Mouse (Mus musculus): ENCODE measurements around the gene Mrpl4. TPM values are rescaled to one million over a fixed set of nuclear protein-coding genes. Genes with fewer than 3 reads are reported as not detected.
"Not testable (repeated sequence)": the region's sequence is repeated elsewhere in the genome, so short reads cannot be mapped to it uniquely, and the experiment has no call there.

Mrpl4 gene
- polyA plus RNA-seq, 1 experiment from 2014 or later: 93.4 TPM

DNA sequence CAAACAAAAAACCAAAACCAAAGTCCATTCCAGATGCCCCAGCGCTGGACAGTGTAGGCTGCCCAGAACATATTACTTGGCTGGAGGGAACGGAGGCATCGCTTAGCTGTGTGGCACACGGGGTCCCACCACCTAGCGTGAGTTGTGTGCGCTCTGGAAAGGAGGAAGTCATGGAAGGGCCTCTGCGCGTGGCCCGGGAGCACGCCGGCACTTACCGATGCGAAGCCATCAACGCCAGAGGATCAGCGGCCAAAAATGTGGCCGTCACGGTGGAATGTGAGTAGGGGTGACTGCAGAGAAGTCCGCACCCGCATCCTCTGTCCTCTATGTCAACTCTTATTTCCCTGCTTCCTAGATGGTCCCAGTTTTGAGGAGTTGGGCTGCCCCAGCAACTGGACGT is 33.6 kb downstream of the Mrpl4 start:
- Histone ChIP-seq H3K36me3 (replicated peaks) (no peaks in the 10 kb centered on the region), H3K4me3 (peak overlapping the region; percentile 57), H3K4me1 (peaks cover 59% of the 10 kb centered on the region), H3K9me3 (no peaks in the 10 kb centered on the region), H3K4me2 (peak overlapping the region; percentile 87), H3K27ac (no peak overlapping the region), H3K27me3 (replicated peaks) (peaks cover 89% of the 10 kb centered on the region), H3K9ac (no peak overlapping the region)
- WGBS: 8% methylated on average over 20 of the region's 20 CpGs
- ATAC-seq (replicated peaks): no peak

DNA sequence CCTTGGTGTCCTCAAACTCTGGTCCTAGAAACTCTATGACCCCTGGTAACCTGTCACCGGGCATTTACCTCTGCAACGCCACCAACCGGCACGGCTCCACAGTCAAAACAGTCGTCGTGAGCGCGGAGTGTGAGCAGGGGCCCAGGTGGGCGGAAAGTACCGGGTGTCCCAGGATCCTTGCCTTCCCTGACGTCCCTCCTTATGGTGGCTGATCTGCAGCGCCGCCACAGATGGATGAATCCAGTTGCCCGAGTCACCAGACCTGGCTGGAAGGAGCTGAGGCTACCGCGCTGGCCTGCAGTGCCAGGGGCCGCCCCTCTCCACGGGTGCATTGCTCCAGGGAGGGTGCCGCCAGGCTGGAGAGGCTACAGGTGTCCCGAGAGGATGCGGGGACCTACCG is 34.1 kb downstream of the Mrpl4 start:
- H3K9ac ChIP-seq: no peak overlapping the region; the same call in 1 of the 2 replicates
- H3K4me3 ChIP-seq: peak overlapping the region; percentile 57
- H3K36me3 ChIP-seq (replicated peaks): no peaks in the 10 kb centered on the region
- WGBS: 5% methylated on average over 22 of the region's 22 CpGs
- H3K4me2 ChIP-seq: peak overlapping the region; percentile 87
- ATAC-seq (replicated peaks): 0 out of 2 replicates have a peak, but pooled peaks have one; percentile 10
- peaks cover 54% of the 10 kb centered on the region for H3K4me1 ChIP-seq
- peaks cover 86% of the 10 kb centered on the region for H3K27me3 ChIP-seq (replicated peaks)
- H3K27ac ChIP-seq: no peak overlapping the region
- H3K9me3 ChIP-seq: no peaks in the 10 kb centered on the region

DNA sequence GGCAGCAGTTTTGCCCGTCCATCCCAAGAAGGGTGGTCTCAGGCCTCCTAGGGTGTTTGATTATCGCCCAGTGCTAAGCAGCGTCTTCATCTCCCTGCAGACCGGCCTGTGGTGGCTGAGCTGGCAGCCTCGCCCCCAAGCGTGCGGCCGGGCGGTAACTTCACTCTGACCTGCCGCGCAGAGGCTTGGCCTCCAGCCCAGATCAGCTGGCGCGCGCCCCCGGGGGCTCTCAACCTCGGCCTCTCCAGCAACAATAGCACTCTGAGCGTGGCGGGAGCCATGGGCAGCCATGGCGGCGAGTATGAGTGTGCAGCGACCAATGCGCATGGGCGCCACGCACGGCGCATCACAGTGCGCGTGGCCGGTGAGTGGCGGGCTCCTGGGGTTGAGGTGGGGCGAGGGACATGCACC is 34.9 kb downstream of the Mrpl4 start:
- H3K4me3 ChIP-seq: peak overlapping the region; percentile 57
- H3K4me1 ChIP-seq: peaks cover 46% of the 10 kb centered on the region
- H3K27ac ChIP-seq: no peak overlapping the region
- H3K36me3 ChIP-seq (replicated peaks): no peaks in the 10 kb centered on the region
- 1% methylated on average over 31 of the region's 31 CpGs for WGBS
- peaks cover 79% of the 10 kb centered on the region for H3K27me3 ChIP-seq (replicated peaks)
- peak overlapping the region; percentile 87 for H3K4me2 ChIP-seq
- peak overlapping the region; percentile 69 for H3K9ac ChIP-seq
- no peaks in the 10 kb centered on the region for H3K9me3 ChIP-seq
- peak; percentile 87 for ATAC-seq (replicated peaks)

DNA sequence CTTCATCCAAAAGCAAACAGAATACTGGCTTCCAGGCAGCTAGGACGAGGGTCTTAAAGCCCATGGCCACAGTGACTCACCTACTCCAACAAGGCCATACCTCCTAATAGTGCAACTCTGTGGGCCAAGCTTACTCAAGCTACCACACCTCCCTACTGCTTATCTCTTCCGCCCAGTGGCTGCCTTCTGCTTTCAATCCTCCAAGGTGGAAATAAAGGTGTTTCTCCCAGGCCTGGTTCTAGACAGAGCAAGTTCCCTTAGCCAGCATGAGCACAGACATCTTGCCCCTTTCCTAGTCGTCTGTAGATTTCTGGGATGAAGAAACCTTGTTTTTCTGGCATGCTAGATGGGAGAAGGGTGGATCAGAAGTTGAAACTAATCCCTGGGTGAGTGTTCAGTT is 37.2 kb downstream of the Mrpl4 start:
- Histone ChIP-seq H3K4me2 (no peak overlapping the region), H3K9me3 (no peaks in the 10 kb centered on the region), H3K27me3 (replicated peaks) (peaks cover 58% of the 10 kb centered on the region), H3K9ac (no peak overlapping the region), H3K27ac (no peak overlapping the region), H3K36me3 (replicated peaks) (no peaks in the 10 kb centered on the region), H3K4me1 (peaks cover 33% of the 10 kb centered on the region), H3K4me3 (no peak overlapping the region)
- 74% methylated on average over 3 of the region's 3 CpGs for WGBS
- no peak for ATAC-seq (replicated peaks)

DNA sequence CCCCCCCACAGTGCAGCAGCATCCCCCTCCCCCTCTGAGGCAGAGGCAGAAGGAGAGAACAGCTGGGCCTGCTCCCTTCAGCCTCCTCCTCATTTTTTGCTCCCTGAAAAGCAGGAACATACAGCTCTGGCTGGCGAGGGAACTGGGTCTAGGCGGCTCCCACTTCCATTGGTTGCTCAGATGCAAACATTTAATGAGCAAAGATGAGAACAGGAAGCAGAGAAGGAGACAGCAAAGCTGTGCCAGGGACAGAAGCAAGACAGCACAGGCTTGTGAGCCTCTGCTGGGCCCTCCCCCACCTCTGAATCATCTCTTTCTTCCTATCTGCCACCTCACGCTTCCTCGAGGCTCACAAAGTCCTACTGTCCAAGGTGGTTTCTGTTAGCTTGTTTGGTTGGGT is 38.8 kb downstream of the Mrpl4 start:
- Histone ChIP-seq H3K4me1 (peaks cover 22% of the 10 kb centered on the region), H3K27me3 (replicated peaks) (peaks cover 42% of the 10 kb centered on the region), H3K9ac (no peak overlapping the region), H3K9me3 (no peaks in the 10 kb centered on the region), H3K36me3 (replicated peaks) (no peaks in the 10 kb centered on the region), H3K4me3 (no peak overlapping the region), H3K27ac (no peak overlapping the region), H3K4me2 (no peak overlapping the region)
- WGBS: 58% methylated on average over 4 of the region's 4 CpGs
- ATAC-seq (replicated peaks): no peak

DNA sequence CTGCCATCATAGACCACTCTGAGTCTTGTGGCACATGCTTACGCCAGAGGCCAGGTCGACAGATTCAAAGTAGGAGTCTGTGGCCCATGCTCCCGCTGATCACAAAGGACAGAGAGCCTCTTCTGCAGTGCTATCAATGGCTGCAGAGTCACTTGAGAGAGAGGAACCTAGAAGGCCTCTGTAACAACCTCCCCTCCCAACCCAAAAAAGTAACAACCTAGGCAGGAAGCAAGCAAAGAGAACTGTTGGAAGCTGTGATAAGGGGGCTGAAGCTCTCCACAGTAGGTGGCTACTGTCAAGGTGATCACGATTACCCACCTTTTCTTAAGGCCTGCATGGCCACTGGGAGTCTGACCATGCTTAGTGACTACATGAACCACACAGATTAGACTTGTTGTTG is 41.0 kb downstream of the Mrpl4 start:
- Histone ChIP-seq H3K4me2 (no peak overlapping the region), H3K4me1 (peaks cover 2% of the 10 kb centered on the region), H3K27ac (no peak overlapping the region), H3K27me3 (replicated peaks) (peaks cover 20% of the 10 kb centered on the region), H3K36me3 (replicated peaks) (no peaks in the 10 kb centered on the region), H3K9me3 (no peaks in the 10 kb centered on the region), H3K9ac (no peak overlapping the region), H3K4me3 (no peak overlapping the region)
- no peak for ATAC-seq (replicated peaks)
- 83% methylated on average over 4 of the region's 4 CpGs for WGBS

DNA sequence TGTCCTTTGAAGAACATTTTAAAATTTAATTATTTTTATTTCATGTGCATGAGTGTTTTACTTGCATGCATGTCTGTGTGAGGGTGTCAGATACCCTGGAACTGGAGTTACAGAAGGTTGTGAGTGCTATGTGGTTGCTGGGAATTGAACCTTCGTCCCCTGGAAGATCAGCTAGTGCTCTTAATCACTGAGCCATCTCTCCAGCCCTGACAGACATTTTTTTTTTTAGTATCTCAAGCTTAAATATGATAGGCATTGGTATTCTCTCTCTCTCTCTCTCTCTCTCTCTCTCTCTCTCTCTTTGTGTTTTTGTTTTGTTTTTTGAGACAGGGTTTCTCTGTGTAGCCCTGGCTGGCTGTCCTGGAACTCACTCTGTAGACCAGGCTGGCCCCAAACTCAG is 42.2 kb downstream of the Mrpl4 start:
- H3K4me1 ChIP-seq; H3K4me2 ChIP-seq; H3K27me3 ChIP-seq (replicated peaks); H3K4me3 ChIP-seq; H3K9ac ChIP-seq; H3K9me3 ChIP-seq; H3K27ac ChIP-seq; H3K36me3 ChIP-seq (replicated peaks); ATAC-seq (replicated peaks): not testable (repeated sequence)
- 57% methylated on average over 1 of the region's 1 CpGs for WGBS

DNA sequence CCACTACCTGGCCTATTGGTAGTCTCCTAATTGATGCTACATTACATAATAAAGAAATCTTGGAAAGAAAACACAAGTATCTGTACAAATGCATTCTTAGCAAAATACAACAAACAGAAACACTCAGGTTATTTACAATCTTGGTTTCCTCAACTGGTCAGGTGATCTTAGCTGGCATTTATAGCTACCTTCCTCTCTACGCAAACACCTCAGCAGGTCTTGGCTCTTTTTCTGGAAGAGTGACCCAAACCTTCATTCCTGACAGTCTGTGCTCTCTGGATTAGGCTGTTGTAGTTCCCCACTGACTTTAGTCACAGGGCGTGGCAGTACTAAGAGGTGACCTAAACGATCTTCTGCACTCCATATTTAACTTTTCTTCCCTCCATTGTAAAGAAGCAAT is 42.7 kb downstream of the Mrpl4 start:
- H3K4me2 ChIP-seq: no peak overlapping the region
- 84% methylated on average over 3 of the region's 3 CpGs for WGBS
- H3K4me3 ChIP-seq: no peak overlapping the region
- peaks cover 4% of the 10 kb centered on the region for H3K27me3 ChIP-seq (replicated peaks)
- no peak for ATAC-seq (replicated peaks)
- H3K27ac ChIP-seq: no peak overlapping the region
- no peaks in the 10 kb centered on the region for H3K4me1 ChIP-seq
- no peak overlapping the region for H3K9ac ChIP-seq
- no peaks in the 10 kb centered on the region for H3K9me3 ChIP-seq
- no peaks in the 10 kb centered on the region for H3K36me3 ChIP-seq (replicated peaks)

DNA sequence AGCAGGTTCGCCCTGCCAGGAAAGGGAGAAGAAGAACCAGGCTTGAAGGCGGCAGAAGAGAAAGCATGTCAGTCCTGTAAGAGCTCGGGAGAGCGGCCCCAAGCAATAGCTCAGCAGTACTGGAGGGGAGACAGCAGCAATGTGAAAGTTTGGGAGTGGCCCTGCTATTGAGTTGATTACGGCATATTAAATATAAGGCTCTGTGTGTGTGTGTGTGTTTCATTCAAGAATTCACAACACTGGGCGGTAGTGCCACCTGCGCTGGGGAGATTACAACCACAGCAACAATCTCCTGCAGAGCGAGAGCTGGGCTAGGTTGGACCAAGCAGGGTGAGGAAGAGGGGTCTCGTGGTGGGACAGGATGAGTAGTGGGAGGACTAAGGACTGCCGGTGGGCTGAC is 49.0 kb downstream of the Mrpl4 start:
- Histone ChIP-seq H3K27me3 (replicated peaks) (no peaks in the 10 kb centered on the region), H3K9me3 (no peaks in the 10 kb centered on the region), H3K4me3 (no peak overlapping the region), H3K9ac (no peak overlapping the region), H3K36me3 (replicated peaks) (no peaks in the 10 kb centered on the region), H3K4me2 (no peak overlapping the region), H3K4me1 (no peaks in the 10 kb centered on the region), H3K27ac (no peak overlapping the region)
- WGBS: 71% methylated on average over 10 of the region's 10 CpGs
- no peak for ATAC-seq (replicated peaks)

MicroRNAs encoded within 50 kb of the gene (microRNA counts, 519-probe panel; counts per million panel counts)
- microRNA mmu-miR-1900: 2,996 counts per million, percentile 67 among the panel's probes with 10 or more counts

Small RNA genes within 50 kb of the gene (microRNA-seq; reads per million reads assigned to microRNA genes)
- not detected for gene Mir1900

Other genes with a start within 250 kb of the Mrpl4 start
- 0.85 and 0.98 TPM in 2 replicates for gene Col5a3, start 187.7 kb upstream of the Mrpl4 start, polyA plus RNA-seq (2015; fragmentation: Nextera tagmentation; extraction: Ambion mirVana)
- not detected in 2 replicates for gene Rdh8, start 184.2 kb upstream of the Mrpl4 start, polyA plus RNA-seq (2015; fragmentation: Nextera tagmentation; extraction: Ambion mirVana)
- gene A230050P20Rik, start 134.1 kb upstream of the Mrpl4 start, polyA plus RNA-seq (2015; fragmentation: Nextera tagmentation; extraction: Ambion mirVana): 6.8 and 7.3 TPM in 2 replicates
- gene Angptl6, start 123.0 kb upstream of the Mrpl4 start, polyA plus RNA-seq (2015; fragmentation: Nextera tagmentation; extraction: Ambion mirVana): 15.3 and 16.8 TPM in 2 replicates
- gene Ppan, start 114.6 kb upstream of the Mrpl4 start, polyA plus RNA-seq (2015; fragmentation: Nextera tagmentation; extraction: Ambion mirVana): 49.1 and 50.5 TPM in 2 replicates
- 245 and 249 TPM in 2 replicates for gene Eif3g, start 104.1 kb upstream of the Mrpl4 start, polyA plus RNA-seq (2015; fragmentation: Nextera tagmentation; extraction: Ambion mirVana)
- 73.4 and 78.1 TPM in 2 replicates for gene Dnmt1, start 42.9 kb upstream of the Mrpl4 start, polyA plus RNA-seq (2015; fragmentation: Nextera tagmentation; extraction: Ambion mirVana)
- 11.3 and 11.7 TPM in 2 replicates for gene S1pr2, start 26.0 kb upstream of the Mrpl4 start, polyA plus RNA-seq (2015; fragmentation: Nextera tagmentation; extraction: Ambion mirVana)
- gene Icam1, start 13.2 kb downstream of the Mrpl4 start, polyA plus RNA-seq (2015; fragmentation: Nextera tagmentation; extraction: Ambion mirVana): 3.3 and 3.9 TPM in 2 replicates
- 0.27 TPM in 2 replicates for gene Icam4, start 26.6 kb downstream of the Mrpl4 start, polyA plus RNA-seq (2015; fragmentation: Nextera tagmentation; extraction: Ambion mirVana)
- gene Icam5, start 29.3 kb downstream of the Mrpl4 start, polyA plus RNA-seq (2015; fragmentation: Nextera tagmentation; extraction: Ambion mirVana): 1.8 TPM in 2 replicates
- gene Zglp1, start 64.4 kb downstream of the Mrpl4 start, polyA plus RNA-seq (2015; fragmentation: Nextera tagmentation; extraction: Ambion mirVana): 0.86 and 3.1 TPM in 2 replicates
- gene Gm49373, start 70.4 kb downstream of the Mrpl4 start, polyA plus RNA-seq (2015; fragmentation: Nextera tagmentation; extraction: Ambion mirVana): 1.9 and 2.4 TPM in 2 replicates
- 70.1 and 70.5 TPM in 2 replicates for gene Fdx1l, start 70.9 kb downstream of the Mrpl4 start, polyA plus RNA-seq (2015; fragmentation: Nextera tagmentation; extraction: Ambion mirVana)
- gene Gm38431, start 89.3 kb downstream of the Mrpl4 start, polyA plus RNA-seq (2015; fragmentation: Nextera tagmentation; extraction: Ambion mirVana): 2.2 and 2.3 TPM in 2 replicates
- 35.0 and 36.1 TPM in 2 replicates for gene Raver1, start 89.3 kb downstream of the Mrpl4 start, polyA plus RNA-seq (2015; fragmentation: Nextera tagmentation; extraction: Ambion mirVana)
- gene Tyk2, start 128.5 kb downstream of the Mrpl4 start, polyA plus RNA-seq (2015; fragmentation: Nextera tagmentation; extraction: Ambion mirVana): 12.5 TPM in 2 replicates
- 215 and 226 TPM in 2 replicates for gene Cdc37, start 147.2 kb downstream of the Mrpl4 start, polyA plus RNA-seq (2015; fragmentation: Nextera tagmentation; extraction: Ambion mirVana)
- gene Pde4a, start 163.0 kb downstream of the Mrpl4 start, polyA plus RNA-seq (2015; fragmentation: Nextera tagmentation; extraction: Ambion mirVana): 42.7 and 44.5 TPM in 2 replicates
- gene Keap1, start 236.6 kb downstream of the Mrpl4 start, polyA plus RNA-seq (2015; fragmentation: Nextera tagmentation; extraction: Ambion mirVana): 75.4 and 78.7 TPM in 2 replicates
- gene S1pr5, start 245.7 kb downstream of the Mrpl4 start, polyA plus RNA-seq (2015; fragmentation: Nextera tagmentation; extraction: Ambion mirVana): 2.8 and 4.2 TPM in 2 replicates